Mouse (Mus musculus): ENCODE measurements around the gene Hist1h2bj.

- TF ChIP-seq TAL1 (IDR thresholded peaks at IDR 0.05; ENCODE audit: low read length) (no peak), GATA1 (IDR thresholded peaks at IDR 0.05; ENCODE audit: low read length) (no peak)
Observed at GRCm38 (mm10) chr13:21996840-21997185, 46.2 kb upstream of the Hist1h2bj start.

All from erythroblast, embryonic 14.5 days (primary cell).